Mouse (Mus musculus): ENCODE measurements around the gene Aldh3a2. TPM values are rescaled to one million over a fixed set of nuclear protein-coding genes. Genes with fewer than 3 reads are reported as not detected.

Gene Aldh3a2
- total RNA-seq, 1 experiment = 24.4 TPM

DNA sequence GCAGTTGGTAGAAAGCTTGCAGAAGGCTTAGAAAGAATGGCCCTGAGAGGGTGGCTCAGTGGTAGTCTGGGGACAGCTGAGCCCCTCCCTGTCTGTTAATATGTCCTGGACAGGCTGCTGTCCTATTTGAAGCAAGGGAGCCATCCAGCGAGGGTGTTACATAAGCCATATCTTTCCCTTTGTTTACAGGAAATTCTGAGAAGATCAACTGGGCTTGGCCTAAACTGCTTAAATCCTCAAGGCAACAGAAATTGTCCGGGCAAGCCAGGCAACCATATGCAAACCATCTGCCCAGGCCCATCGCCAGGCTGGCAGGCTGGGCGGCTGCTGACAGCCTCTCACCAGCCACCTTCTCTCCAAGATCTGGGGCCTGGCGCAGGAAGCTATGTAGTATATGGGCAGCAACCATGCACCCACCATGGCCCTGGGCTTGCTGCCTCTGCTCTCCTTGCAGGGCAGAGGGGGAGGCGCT lies 41.3 kb downstream of the Aldh3a2 start:
- Histone ChIP-seq H3K4me1 (ENCODE audit: control insufficient read depth in 2 of 2, insufficient read depth in 2 of 2, low read length in 2 of 2, poor library complexity in 1 of 2) (peaks cover 7 to 14% of the 10 kb centered on the region in 2 experiments; a peak in 2 of 4 replicates), H3K27ac (ENCODE audit: insufficient read depth, low read depth, low read length, poor library complexity, severe bottlenecking) (no peak overlapping the region), H3K36me3 (ENCODE audit: control insufficient read depth, insufficient read depth, low read length, poor library complexity, severe bottlenecking) (no peaks in the 10 kb centered on the region), H3K4me3 (ENCODE audit: insufficient read depth in 1 of 2, low read depth in 1 of 2, low read length in 2 of 2, poor library complexity in 1 of 2, severe bottlenecking in 1 of 2) (no peak overlapping the region), H3K9ac (ENCODE audit: insufficient read depth, low read depth, low read length, poor library complexity, severe bottlenecking) (no peak overlapping the region), H3K9me3 (ENCODE audit: control insufficient read depth, insufficient read depth, low read depth, low read length) (no peaks in the 10 kb centered on the region)
- in situ Hi-C loops (cut with MboI; ENCODE audit: low sequenced_read_pairs in 2 of 2, unreplicated experiment in 2 of 2) = no loop called here
- DNase-seq (ENCODE audit: low read depth, low spot score) = no peak
- no peak for TF ChIP-seq CHD2 (IDR thresholded peaks at IDR 0.05; ENCODE audit: low read depth, low read length)
- no peak for TF ChIP-seq MAFK (IDR thresholded peaks at IDR 0.05; ENCODE audit: insufficient read depth, low read depth, low read length)
- TF ChIP-seq HCFC1 (IDR thresholded peaks at IDR 0.05; ENCODE audit: borderline replicate concordance, insufficient read depth, low read length) = no peak
- no peak for TF ChIP-seq ZNF384 (IDR thresholded peaks at IDR 0.05; ENCODE audit: low read depth, low read length)

DNA sequence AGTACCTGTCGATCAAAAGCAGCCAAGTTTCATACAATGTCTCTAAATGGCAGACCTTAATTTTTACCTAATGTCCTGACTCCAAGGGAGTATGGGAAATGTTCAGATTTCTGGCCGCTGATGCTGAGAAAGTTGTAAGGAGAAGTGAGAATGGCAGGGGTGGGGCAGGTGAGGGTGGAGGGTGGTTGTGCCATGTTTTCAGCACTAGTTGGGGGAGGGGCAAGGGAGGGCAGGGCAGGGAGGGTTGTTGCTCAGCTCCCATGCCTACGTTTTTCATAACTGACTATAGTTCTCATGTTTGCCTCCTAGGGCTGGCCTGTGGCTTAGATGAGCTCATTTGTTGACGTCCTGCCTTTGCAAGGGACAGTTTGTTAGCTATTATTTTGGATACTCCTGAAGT lies 41.8 kb downstream of the Aldh3a2 start:
- no peak for DNase-seq (ENCODE audit: low read depth, low spot score)
- H3K9me3 ChIP-seq (ENCODE audit: control insufficient read depth, insufficient read depth, low read depth, low read length) = no peaks in the 10 kb centered on the region
- in situ Hi-C loops (cut with MboI; ENCODE audit: low sequenced_read_pairs in 2 of 2, unreplicated experiment in 2 of 2) = no loop called here
- TF ChIP-seq CHD2 (IDR thresholded peaks at IDR 0.05; ENCODE audit: low read depth, low read length) (no peak), MAFK (IDR thresholded peaks at IDR 0.05; ENCODE audit: insufficient read depth, low read depth, low read length) (no peak), ZC3H11A (IDR thresholded peaks at IDR 0.05; ENCODE audit: borderline replicate concordance, low read depth, low read length) (no peak), ZNF384 (IDR thresholded peaks at IDR 0.05; ENCODE audit: low read depth, low read length) (no peak), HCFC1 (IDR thresholded peaks at IDR 0.05; ENCODE audit: borderline replicate concordance, insufficient read depth, low read length) (no peak)
- no peak overlapping the region for H3K27ac ChIP-seq (ENCODE audit: insufficient read depth, low read depth, low read length, poor library complexity, severe bottlenecking)
- H3K36me3 ChIP-seq (ENCODE audit: control insufficient read depth, insufficient read depth, low read length, poor library complexity, severe bottlenecking) = no peaks in the 10 kb centered on the region
- H3K4me1 ChIP-seq (ENCODE audit: control insufficient read depth in 2 of 2, insufficient read depth in 2 of 2, low read length in 2 of 2, poor library complexity in 1 of 2) = peaks cover 7 to 14% of the 10 kb centered on the region in 2 experiments; a peak in 2 of 4 replicates
- H3K4me3 ChIP-seq (ENCODE audit: insufficient read depth in 1 of 2, low read depth in 1 of 2, low read length in 2 of 2, poor library complexity in 1 of 2, severe bottlenecking in 1 of 2) = no peak overlapping the region
- no peak overlapping the region for H3K9ac ChIP-seq (ENCODE audit: insufficient read depth, low read depth, low read length, poor library complexity, severe bottlenecking)

DNA sequence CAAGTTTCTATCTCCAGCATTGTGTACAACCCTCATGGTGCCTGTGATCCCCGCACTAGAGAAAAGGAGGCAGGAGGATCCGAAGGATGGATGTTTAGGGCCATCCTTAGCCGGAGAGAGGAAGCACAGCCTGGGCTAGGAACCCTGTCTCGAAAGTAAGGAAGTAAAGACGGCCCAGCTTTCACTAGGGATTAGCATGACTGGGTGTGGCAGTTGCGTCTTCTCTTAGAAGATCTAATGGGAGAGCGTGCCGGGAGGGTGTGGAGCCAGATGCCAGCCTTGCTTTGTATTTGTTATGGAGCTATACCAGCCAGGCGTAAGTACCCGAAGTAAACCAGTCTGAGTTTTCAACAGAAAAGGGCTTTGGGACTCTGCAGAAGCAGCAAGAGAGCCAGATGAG lies 42.4 kb downstream of the Aldh3a2 start:
- DNase-seq (ENCODE audit: low read depth, low spot score) = no peak
- in situ Hi-C loops (cut with MboI; ENCODE audit: low sequenced_read_pairs in 2 of 2, unreplicated experiment in 2 of 2) = no loop called here
- Histone ChIP-seq H3K4me3 (ENCODE audit: insufficient read depth in 1 of 2, low read depth in 1 of 2, low read length in 2 of 2, poor library complexity in 1 of 2, severe bottlenecking in 1 of 2) (no peak overlapping the region), H3K4me1 (ENCODE audit: control insufficient read depth in 2 of 2, insufficient read depth in 2 of 2, low read length in 2 of 2, poor library complexity in 1 of 2) (peaks cover 7 to 14% of the 10 kb centered on the region in 2 experiments; a peak in 2 of 4 replicates), H3K9ac (ENCODE audit: insufficient read depth, low read depth, low read length, poor library complexity, severe bottlenecking) (no peak overlapping the region), H3K9me3 (ENCODE audit: control insufficient read depth, insufficient read depth, low read depth, low read length) (no peaks in the 10 kb centered on the region), H3K36me3 (ENCODE audit: control insufficient read depth, insufficient read depth, low read length, poor library complexity, severe bottlenecking) (no peaks in the 10 kb centered on the region), H3K27ac (ENCODE audit: insufficient read depth, low read depth, low read length, poor library complexity, severe bottlenecking) (no peak overlapping the region)
- no peak for TF ChIP-seq ZNF384 (IDR thresholded peaks at IDR 0.05; ENCODE audit: low read depth, low read length)
- no peak for TF ChIP-seq HCFC1 (IDR thresholded peaks at IDR 0.05; ENCODE audit: borderline replicate concordance, insufficient read depth, low read length)
- TF ChIP-seq CHD2 (IDR thresholded peaks at IDR 0.05; ENCODE audit: low read depth, low read length) = no peak
- TF ChIP-seq ZC3H11A (IDR thresholded peaks at IDR 0.05; ENCODE audit: borderline replicate concordance, low read depth, low read length) = no peak
- TF ChIP-seq MAFK (IDR thresholded peaks at IDR 0.05; ENCODE audit: insufficient read depth, low read depth, low read length) = no peak

DNA sequence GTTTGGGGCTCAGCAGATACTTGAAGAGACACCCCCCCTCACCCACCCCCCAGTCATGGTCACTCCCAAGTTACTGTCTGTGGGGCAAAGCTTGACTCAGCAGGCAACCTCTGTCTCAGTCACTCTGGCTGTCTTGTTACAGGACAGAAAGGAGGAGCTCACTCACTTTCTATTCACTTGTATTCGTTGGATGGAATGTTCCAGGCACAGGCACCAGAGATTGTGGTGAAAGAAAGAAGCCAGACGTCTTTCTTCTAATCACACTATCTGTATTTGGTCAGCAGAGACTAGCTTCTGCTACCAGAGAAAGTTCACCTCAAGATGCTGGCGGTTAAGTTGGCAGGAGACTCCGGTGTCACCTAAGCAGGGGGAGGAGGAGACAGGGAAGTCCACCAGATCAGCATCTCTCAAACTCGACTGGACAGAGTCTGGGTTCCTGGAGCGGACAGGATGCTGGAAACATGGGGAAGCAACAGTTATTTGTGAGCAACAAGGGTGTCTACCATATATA lies 43.0 kb downstream of the Aldh3a2 start:
- Histone ChIP-seq H3K9me3 (ENCODE audit: control insufficient read depth, insufficient read depth, low read depth, low read length) (no peaks in the 10 kb centered on the region), H3K27ac (ENCODE audit: insufficient read depth, low read depth, low read length, poor library complexity, severe bottlenecking) (no peak overlapping the region), H3K4me1 (ENCODE audit: control insufficient read depth in 2 of 2, insufficient read depth in 2 of 2, low read length in 2 of 2, poor library complexity in 1 of 2) (peaks cover 7 to 14% of the 10 kb centered on the region in 2 experiments; a peak in 2 of 4 replicates), H3K4me3 (ENCODE audit: insufficient read depth in 1 of 2, low read depth in 1 of 2, low read length in 2 of 2, poor library complexity in 1 of 2, severe bottlenecking in 1 of 2) (no peak overlapping the region), H3K36me3 (ENCODE audit: control insufficient read depth, insufficient read depth, low read length, poor library complexity, severe bottlenecking) (no peaks in the 10 kb centered on the region), H3K9ac (ENCODE audit: insufficient read depth, low read depth, low read length, poor library complexity, severe bottlenecking) (no peak overlapping the region)
- in situ Hi-C loops (cut with MboI; ENCODE audit: low sequenced_read_pairs in 2 of 2, unreplicated experiment in 2 of 2) = no loop called here
- TF ChIP-seq HCFC1 (IDR thresholded peaks at IDR 0.05; ENCODE audit: borderline replicate concordance, insufficient read depth, low read length) = no peak
- TF ChIP-seq ZC3H11A (IDR thresholded peaks at IDR 0.05; ENCODE audit: borderline replicate concordance, low read depth, low read length) = no peak
- TF ChIP-seq ZNF384 (IDR thresholded peaks at IDR 0.05; ENCODE audit: low read depth, low read length) = no peak
- TF ChIP-seq MAFK (IDR thresholded peaks at IDR 0.05; ENCODE audit: insufficient read depth, low read depth, low read length) = no peak
- TF ChIP-seq CHD2 (IDR thresholded peaks at IDR 0.05; ENCODE audit: low read depth, low read length) = no peak
- DNase-seq (ENCODE audit: low read depth, low spot score) = no peak
